Mouse (Mus musculus) hindbrain, embryonic 16.5 days (tissue): ENCODE measurements around the gene Kars. TPM values are rescaled to one million over a fixed set of nuclear protein-coding genes. Genes with fewer than 3 reads are reported as not detected.

Experiments used
- ATAC-seq: fragments of 200-750 bp; cut with Nextera tagmentation; 2 replicates; pipeline ENCODE4 v1.8.0; 2017; ENCODE audit warnings: moderate TSS enrichment, moderate library complexity
- H3K27ac ChIP-seq: fragments of 300-500 bp; sonication (generic); 2 replicates; pipeline ENCODE4 v1.5.1; 2014; ENCODE audit warnings: low read depth, mild to moderate bottlenecking, control low read depth, low read length, moderate library complexity
- H3K27me3 ChIP-seq: fragments of 300-500 bp; sonication (generic); replicated peaks from 2 replicates; pipeline ENCODE4 v1.6.1; 2014; ENCODE audit warnings: low read length; ENCODE audit not compliant: control insufficient read depth, insufficient read depth
- H3K36me3 ChIP-seq: fragments of 300-500 bp; sonication (generic); 2 replicates; pipeline ENCODE4 v1.6.1; 2014; ENCODE audit warnings: mild to moderate bottlenecking, low read length, moderate library complexity, mixed read lengths; ENCODE audit not compliant: control insufficient read depth, insufficient read depth
- H3K4me1 ChIP-seq: fragments of 300-500 bp; sonication (generic); 2 replicates; pipeline ENCODE4 v1.6.1; 2014; ENCODE audit warnings: low read depth, low read length; ENCODE audit not compliant: control insufficient read depth, insufficient read depth
- H3K4me2 ChIP-seq: fragments of 300-500 bp; sonication (generic); 2 replicates; pipeline ENCODE4 v1.6.1; 2014; ENCODE audit warnings: mild to moderate bottlenecking, low read length, control low read depth, moderate library complexity
- H3K4me3 ChIP-seq: fragments of 300-500 bp; sonication (generic); 2 replicates; pipeline ENCODE4 v1.5.1; 2014; ENCODE audit warnings: mild to moderate bottlenecking, low read length, control low read depth, moderate library complexity
- H3K9ac ChIP-seq: fragments of 300-500 bp; sonication (generic); 2 replicates; pipeline ENCODE4 v1.6.1; 2014; ENCODE audit warnings: low read depth, mild to moderate bottlenecking, control low read depth, low read length, moderate library complexity
- H3K9me3 ChIP-seq: fragments of 300-500 bp; sonication (generic); 2 replicates; pipeline ENCODE4 v1.6.1; 2014; ENCODE audit warnings: mild to moderate bottlenecking, low read length, moderate library complexity; ENCODE audit not compliant: control insufficient read depth
- WGBS: fragments of 180-500 bp; shearing (Covaris S2); extraction: QIAGEN DNeasy Blood & Tissue Kit; methylation state at CpG from one replicate; pipeline ENCODE4 v1.1.7; 2014; 5-methylcytosine and 5-hydroxymethylcytosine counted together
- polyA plus RNA-seq: library from polyadenylated mRNA; unstranded; fragments of >200 nt; fragmentation: Nextera tagmentation; extraction: Ambion mirVana; gene quantifications from 2 replicates; pipeline ENCODE4 v1.2.1, GENCODE M21; 2015

Kars gene
- polyA plus RNA-seq, 1 experiment from 2014 or later = 173 TPM

DNA sequence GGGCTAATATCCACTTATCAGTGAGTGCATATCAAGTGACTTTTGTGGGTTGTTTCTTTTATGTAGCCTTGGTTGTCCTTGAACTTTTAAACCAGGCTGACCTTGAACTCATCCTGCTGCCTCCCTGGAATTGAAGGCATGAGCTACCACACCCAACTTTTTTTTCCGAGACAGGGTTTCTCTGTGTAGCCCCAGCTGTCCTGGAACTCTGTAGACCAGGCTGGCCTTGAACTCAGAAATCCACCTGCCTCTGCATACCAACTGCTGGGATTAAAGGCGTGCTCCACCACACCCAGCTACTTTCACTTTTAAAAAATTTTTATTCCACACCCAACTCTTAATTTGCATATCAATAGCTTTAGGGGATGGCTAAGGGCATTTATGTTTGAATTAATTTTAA is 67.6 kb downstream of the Kars start:
- Histone ChIP-seq H3K4me3 (no peak overlapping the region), H3K4me2 (no peak overlapping the region), H3K9ac (no peak overlapping the region), H3K9me3 (no peaks in the 10 kb centered on the region), H3K4me1 (peaks cover 18% of the 10 kb centered on the region), H3K27ac (no peak overlapping the region), H3K27me3 (no peaks in the 10 kb centered on the region), H3K36me3 (peaks cover 28% of the 10 kb centered on the region)
- WGBS = 88% methylated on average over 2 of the region's 2 CpGs
- no peak for ATAC-seq

Other genes starting within 250 kb of the Kars start
- gene Cfdp1, start 157.0 kb downstream of the Kars start, polyA plus RNA-seq = 202 and 210 TPM in 2 replicates
- 3.6 and 4.2 TPM in 2 replicates for gene Tmem170, start 134.6 kb downstream of the Kars start, polyA plus RNA-seq
- gene Chst5, start 100.9 kb downstream of the Kars start, polyA plus RNA-seq = 4.4 and 4.9 TPM in 2 replicates
- gene Tmem231, start 77.4 kb downstream of the Kars start, polyA plus RNA-seq = 19.5 and 21.3 TPM in 2 replicates
- gene Gabarapl2, start 70.6 kb downstream of the Kars start, polyA plus RNA-seq = 422 and 469 TPM in 2 replicates
- gene Adat1, start 19.0 kb downstream of the Kars start, polyA plus RNA-seq = 6.9 and 7.5 TPM in 2 replicates
- 66.8 and 71.9 TPM in 2 replicates for gene Terf2ip, start 75 bp upstream of the Kars start, polyA plus RNA-seq
- gene Gm6793, start 3.7 kb upstream of the Kars start, polyA plus RNA-seq = 0.33 and 0.70 TPM in 2 replicates